Mouse (Mus musculus): ENCODE results near the gene Fbp1.

GRCm38 (mm10) chr13:62881336-62881735 lies 6.7 kb downstream of the Fbp1 start:
- TF ChIP-seq CTCF (IDR thresholded peaks at IDR 0.05; ENCODE audit: extremely low read depth, insufficient read depth, insufficient read length, insufficient replicate concordance) (no peak), POLR2A (IDR thresholded peaks at IDR 0.05; ENCODE audit: low read depth, low read length) (no peak)
